Mouse (Mus musculus) R1 (cell line): ENCODE measurements at regions not wholly inside any gene's neighbourhood (a gene's known extent, or its start where the extent isn't known, plus 50 kb on each side); places are given as distances from the start of the nearest gene placed in this dataset.

Source experiments
- DNase-seq: peaks from one replicate; pipeline ENCODE4 v3.0.0-alpha.2; 2018; ENCODE audit warnings: low read depth, low spot score

DNA sequence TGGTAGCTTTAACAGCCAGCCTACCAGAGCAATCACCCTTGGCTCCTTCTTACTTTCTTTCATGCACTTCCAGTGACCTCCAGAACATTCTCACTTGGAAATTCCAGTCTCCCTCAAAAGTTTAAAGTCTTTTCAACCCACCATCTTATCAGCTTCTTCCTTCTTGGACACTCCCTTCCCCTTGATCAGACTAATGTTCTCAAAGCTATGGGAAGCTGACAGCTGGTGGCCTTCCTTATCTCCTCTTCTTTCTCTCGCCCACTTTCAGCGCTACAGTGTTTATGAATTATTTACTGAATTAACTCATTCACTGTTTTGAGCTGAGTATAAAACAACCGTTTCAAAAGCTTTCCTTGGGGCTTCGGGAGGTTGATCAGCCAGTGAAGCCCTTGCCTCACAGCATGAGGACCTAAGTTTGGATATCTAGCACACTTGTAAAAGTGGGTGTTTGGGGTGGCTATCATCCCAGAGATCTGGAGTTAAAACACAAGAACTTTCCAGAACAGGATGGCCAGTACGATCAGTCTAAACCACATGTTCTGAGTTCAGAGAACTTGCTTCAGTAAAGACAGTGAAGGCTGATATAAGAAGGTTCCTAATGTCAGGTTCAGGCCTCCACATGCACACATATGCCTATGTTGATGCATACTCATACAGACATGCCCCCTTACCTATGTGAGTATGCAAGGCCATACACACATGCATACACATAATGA lies 59.7 kb upstream of the Ikzf2 start:
- no peak for DNase-seq

DNA sequence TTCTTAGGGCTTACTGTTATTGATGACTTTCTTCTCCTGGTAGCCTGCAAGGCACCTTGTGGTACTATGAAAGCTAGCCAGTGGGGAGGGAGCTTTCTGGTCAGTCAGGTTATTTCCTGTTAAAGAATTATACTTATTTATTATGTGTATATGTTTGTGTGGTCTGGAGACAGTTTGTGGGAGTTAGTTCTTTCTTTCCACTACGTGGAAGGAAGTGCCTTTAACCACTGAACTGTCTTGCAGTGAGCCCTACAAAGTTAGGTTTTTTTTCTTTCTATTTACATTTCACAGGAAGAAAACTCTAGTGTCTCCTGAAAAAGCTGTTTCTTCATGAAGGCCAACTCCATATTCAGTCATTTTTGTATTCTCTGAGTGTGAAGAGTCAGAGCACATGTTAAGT lies 65.7 kb upstream of the Ikzf2 start:
- no peak for DNase-seq

DNA sequence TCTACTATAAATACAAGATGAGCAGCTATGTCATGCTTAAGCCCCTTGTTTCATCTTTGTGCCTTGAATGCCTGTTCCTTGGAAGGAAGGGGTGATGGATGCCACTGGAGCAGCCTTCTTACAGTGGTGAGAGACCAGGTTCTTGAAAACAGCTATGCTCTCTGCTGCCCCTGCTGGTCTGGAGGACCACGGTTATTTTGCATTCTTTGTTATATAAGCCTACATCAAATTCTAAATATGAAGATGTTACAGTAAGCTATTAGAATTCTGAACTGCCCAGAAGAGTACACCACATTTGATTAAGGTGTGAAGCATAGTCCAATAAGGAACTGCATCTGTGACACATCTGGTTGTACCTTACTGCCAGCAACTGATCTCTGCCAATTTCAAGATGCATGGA lies 69.1 kb upstream of the Spag16 start:
- no peak for DNase-seq

DNA sequence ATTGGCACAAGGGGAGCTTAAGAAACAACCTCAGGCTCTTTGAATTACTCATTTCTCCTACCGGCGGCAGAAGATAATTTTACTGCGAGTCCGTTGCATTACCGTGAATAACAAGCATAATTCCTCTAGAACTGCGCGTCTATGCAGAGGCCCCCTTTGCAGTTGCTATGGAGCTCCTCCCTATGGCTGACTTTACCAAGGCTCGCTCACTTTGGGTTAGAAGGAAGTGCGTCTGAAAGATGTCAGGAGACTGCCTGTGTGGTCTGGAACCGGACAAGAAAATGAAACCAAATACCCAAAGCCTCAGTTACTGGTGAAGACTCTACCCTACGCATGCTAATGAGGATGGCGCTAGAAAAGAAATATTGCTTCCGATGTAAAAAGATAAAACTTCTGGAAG lies 67.2 kb upstream of the Spag16 start:
- DNase-seq: peak; percentile 7

DNA sequence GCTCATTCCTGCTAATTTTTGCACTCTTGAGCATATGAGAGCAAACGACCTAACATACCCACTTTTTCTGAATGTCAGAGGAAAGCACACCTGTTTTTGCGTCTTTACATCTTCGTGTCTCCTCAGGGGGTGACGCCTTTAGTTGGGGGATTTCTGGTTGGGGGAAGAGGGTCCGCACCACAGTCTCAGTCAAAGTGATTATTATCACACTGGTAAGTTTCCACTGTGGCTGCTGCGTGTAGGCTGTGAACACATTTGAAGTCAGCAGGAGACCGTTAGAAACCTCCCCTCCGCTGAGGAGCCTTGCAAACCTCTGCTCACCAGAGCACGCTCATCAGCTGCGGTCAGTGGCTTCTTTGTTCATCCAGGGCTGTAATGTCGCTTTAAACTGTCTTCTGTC lies 58.1 kb upstream of the Spag16 start:
- no peak for DNase-seq

DNA sequence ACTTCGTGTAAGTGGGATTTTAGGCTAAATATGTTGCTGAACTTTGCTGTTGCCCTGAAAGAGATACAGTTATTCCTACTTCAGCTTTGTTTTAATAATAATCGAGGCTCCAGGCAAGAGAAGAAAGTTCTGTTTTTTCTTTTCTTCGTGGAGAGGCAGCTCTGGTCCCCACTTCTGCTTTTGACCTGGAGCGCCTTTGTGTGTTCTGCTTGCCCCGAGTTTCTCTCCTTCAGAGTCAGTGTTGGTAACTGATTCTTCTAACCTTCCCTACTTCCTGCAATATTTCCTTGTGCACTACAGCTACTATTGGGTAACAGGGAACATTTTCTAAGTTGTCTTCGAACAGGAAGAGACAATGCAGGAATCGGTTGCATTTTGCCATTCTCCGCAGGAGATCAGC lies 56.6 kb upstream of the Spag16 start:
- DNase-seq: no peak

DNA sequence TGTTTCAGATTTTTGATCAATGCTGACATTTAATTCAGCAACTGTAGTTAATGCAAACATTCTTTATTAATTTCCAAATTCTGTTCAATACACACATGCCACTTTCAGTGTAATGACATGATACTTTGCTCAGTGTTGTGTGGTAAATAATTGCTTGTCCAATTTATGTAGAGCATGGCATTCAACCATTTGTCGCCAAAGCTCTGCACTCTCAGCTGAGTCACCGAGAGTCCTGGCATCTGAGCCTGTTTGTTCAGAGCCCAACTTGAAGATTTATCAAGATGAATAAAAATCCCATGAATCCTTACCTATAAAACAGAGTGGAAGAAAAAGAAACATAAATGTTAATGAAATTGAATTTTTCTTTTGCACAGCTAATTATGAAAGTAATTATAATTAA lies 55.3 kb upstream of the Spag16 start:
- no peak for DNase-seq

DNA sequence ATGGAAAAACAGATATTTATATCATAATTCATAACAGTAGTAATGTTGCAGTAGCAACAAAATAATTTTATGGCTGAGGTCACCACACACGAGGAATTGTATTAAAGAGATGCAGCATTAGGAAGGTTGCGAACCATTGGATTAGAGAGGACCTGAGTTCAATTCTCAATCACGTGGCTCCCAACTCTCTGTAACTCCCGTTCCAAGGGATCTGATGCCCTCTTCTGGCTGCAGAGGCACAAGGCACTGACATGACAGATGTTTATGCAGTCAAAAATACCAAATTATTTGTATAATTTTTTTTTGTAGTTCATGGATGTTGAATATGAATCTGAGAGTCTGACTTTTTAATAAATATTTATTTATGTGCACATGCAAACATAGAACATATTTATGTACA lies 51.2 kb upstream of the Spag16 start:
- DNase-seq: peak; percentile 32
